Mouse (Mus musculus): ENCODE results near the gene Masp1. TPM values are rescaled to one million over a fixed set of nuclear protein-coding genes. Genes with fewer than 3 reads are reported as not detected.

Masp1 gene
- 0.17 and 0.26 TPM in 2 replicates for polyA plus RNA-seq (2015; fragmentation: Nextera tagmentation; extraction: Ambion mirVana)

- no peak for DNase-seq (ENCODE audit: low spot score)
Measured at GRCm38 (mm10) chr16:23520235-23520871, at the start of gene Masp1, which contains the start of gene Rtp4. Gene Masp1, minus strand, starts transcription at chr16:23520815. Gene Rtp4, plus strand, starts transcription at chr16:23520291.

- DNase-seq (ENCODE audit: low spot score): no peak
Measured at GRCm38 (mm10) chr16:23568369-23568958, 47.8 kb upstream of the Masp1 start.

GRCm38 (mm10) chr16:23557669-23558068, 37.1 kb upstream of the Masp1 start:
- no peak for DNase-seq (ENCODE audit: low spot score)

- no peak for DNase-seq (ENCODE audit: low spot score)
Measured at GRCm38 (mm10) chr16:23557195-23557594, 36.6 kb upstream of the Masp1 start.

- no peak for DNase-seq (ENCODE audit: low spot score)
Measured at GRCm38 (mm10) chr16:23554673-23555072, 34.1 kb upstream of the Masp1 start.

- DNase-seq (ENCODE audit: low spot score): no peak
Measured at GRCm38 (mm10) chr16:23550981-23551582, 30.5 kb upstream of the Masp1 start.

GRCm38 (mm10) chr16:23550346-23550980, 29.8 kb upstream of the Masp1 start:
- DNase-seq (ENCODE audit: low spot score): peak; percentile 61

- no peak for DNase-seq (ENCODE audit: low spot score)
Measured at GRCm38 (mm10) chr16:23547783-23548182, 27.2 kb upstream of the Masp1 start.

GRCm38 (mm10) chr16:23544361-23544760, 23.7 kb upstream of the Masp1 start:
- no peak for DNase-seq (ENCODE audit: low spot score)

- no peak for DNase-seq (ENCODE audit: low spot score)
Measured at GRCm38 (mm10) chr16:23542866-23543265, 22.3 kb upstream of the Masp1 start.

- DNase-seq (ENCODE audit: low spot score): no peak
Measured at GRCm38 (mm10) chr16:23541046-23541445, 20.4 kb upstream of the Masp1 start.

GRCm38 (mm10) chr16:23533707-23534106, 13.1 kb upstream of the Masp1 start:
- no peak for DNase-seq (ENCODE audit: low spot score)

- DNase-seq (ENCODE audit: low spot score): no peak
Measured at GRCm38 (mm10) chr16:23529186-23529585, 8.6 kb upstream of the Masp1 start.

- no peak for DNase-seq (ENCODE audit: low spot score)
Measured at GRCm38 (mm10) chr16:23522081-23522480, 1.5 kb upstream of the Masp1 start.

- no peak for DNase-seq (ENCODE audit: low spot score)
Measured at GRCm38 (mm10) chr16:23521092-23521491, 477 bp upstream of the Masp1 start.

- no peak for DNase-seq (ENCODE audit: low spot score)
Measured at GRCm38 (mm10) chr16:23519771-23520170, 844 bp downstream of the Masp1 start.

GRCm38 (mm10) chr16:23518567-23519369, 1.8 kb downstream of the Masp1 start:
- DNase-seq (ENCODE audit: low spot score): no peak

- no peak for DNase-seq (ENCODE audit: low spot score)
Measured at GRCm38 (mm10) chr16:23517754-23518566, 2.7 kb downstream of the Masp1 start.

GRCm38 (mm10) chr16:23517230-23517629, 3.4 kb downstream of the Masp1 start:
- DNase-seq (ENCODE audit: low spot score): no peak

- no peak for DNase-seq (ENCODE audit: low spot score)
Measured at GRCm38 (mm10) chr16:23516606-23517005, 4.0 kb downstream of the Masp1 start.
